Mouse (Mus musculus): ENCODE results near the gene Cacna2d2. TPM values are rescaled to one million over a fixed set of nuclear protein-coding genes. Genes with fewer than 3 reads are reported as not detected.
A peak's percentile ranks its signal among the peaks of the same experiment; 100 is the strongest.

Cacna2d2 gene
- polyA plus RNA-seq, 2 experiments: 0.29 to 9.3 TPM

GRCm38 (mm10) chr9:107551890-107552355 is 152.5 kb downstream of the Cacna2d2 start:
- Histone ChIP-seq H3K4me3 (replicated peaks; ENCODE audit: low read length) (peak overlapping the region; percentile 85), H3K9me3 (ENCODE audit: control insufficient read depth, low read length) (no peaks in the 10 kb centered on the region), H3K9ac (ENCODE audit: low read depth, low read length, severe bottlenecking) (peak overlapping the region; percentile 69), H3K4me2 (replicated peaks; ENCODE audit: low read depth, low read length, severe bottlenecking) (peak overlapping the region; percentile 98), H3K27ac (replicated peaks; ENCODE audit: low read depth, low read length) (peak overlapping the region; percentile 85), H3K27me3 (ENCODE audit: control insufficient read depth, insufficient read depth, low read length) (no peaks in the 10 kb centered on the region), H3K4me1 (ENCODE audit: control insufficient read depth, insufficient read depth, low read length) (peaks cover 52% of the 10 kb centered on the region), H3K36me3 (ENCODE audit: control insufficient read depth, insufficient read depth, low read length) (peaks cover 10% of the 10 kb centered on the region)
- 7% methylated on average over 8 of the region's 8 CpGs for WGBS
- TF ChIP-seq POLR2A (IDR thresholded peaks at IDR 0.05; ENCODE audit: borderline replicate concordance, extremely low read depth, insufficient read depth, insufficient read length): no peak
- DNase-seq (ENCODE audit: low spot score) (peak; percentile 64), ATAC-seq (ENCODE audit: low FRiP score, low read depth) (no peak)

GRCm38 (mm10) chr9:107552690-107553393 is 153.4 kb downstream of the Cacna2d2 start:
- no peaks in the 10 kb centered on the region for H3K27me3 ChIP-seq (ENCODE audit: control insufficient read depth, insufficient read depth, low read length)
- H3K4me3 ChIP-seq (replicated peaks; ENCODE audit: low read length): peak overlapping the region; percentile 85
- 67% methylated on average over 5 of the region's 5 CpGs for WGBS
- no peak for TF ChIP-seq POLR2A (IDR thresholded peaks at IDR 0.05; ENCODE audit: borderline replicate concordance, extremely low read depth, insufficient read depth, insufficient read length)
- ATAC-seq (ENCODE audit: low FRiP score, low read depth): no peak
- H3K4me1 ChIP-seq (ENCODE audit: control insufficient read depth, insufficient read depth, low read length): peaks cover 44% of the 10 kb centered on the region
- no peaks in the 10 kb centered on the region for H3K9me3 ChIP-seq (ENCODE audit: control insufficient read depth, low read length)
- DNase-seq (ENCODE audit: low spot score): no peak
- peak overlapping the region; percentile 60; the same call in 1 of the 2 replicates for H3K9ac ChIP-seq (ENCODE audit: low read depth, low read length, severe bottlenecking)
- peak overlapping the region; percentile 98 for H3K4me2 ChIP-seq (replicated peaks; ENCODE audit: low read depth, low read length, severe bottlenecking)
- H3K36me3 ChIP-seq (ENCODE audit: control insufficient read depth, insufficient read depth, low read length): peaks cover 20% of the 10 kb centered on the region
- H3K27ac ChIP-seq (replicated peaks; ENCODE audit: low read depth, low read length): peak overlapping the region; percentile 85; the same call in 1 of the 2 replicates

- ATAC-seq (ENCODE audit: low FRiP score, low read depth): peak; percentile 18
- TF ChIP-seq POLR2A (IDR thresholded peaks at IDR 0.05; ENCODE audit: borderline replicate concordance, extremely low read depth, insufficient read depth, insufficient read length): no peak
- Histone ChIP-seq H3K27ac (replicated peaks; ENCODE audit: low read depth, low read length) (peak overlapping the region; percentile 79), H3K4me3 (replicated peaks; ENCODE audit: low read length) (peak overlapping the region; percentile 85), H3K4me1 (ENCODE audit: control insufficient read depth, insufficient read depth, low read length) (peaks cover 44% of the 10 kb centered on the region), H3K4me2 (replicated peaks; ENCODE audit: low read depth, low read length, severe bottlenecking) (peak overlapping the region; percentile 98), H3K9ac (ENCODE audit: low read depth, low read length, severe bottlenecking) (peak overlapping the region; percentile 60), H3K36me3 (ENCODE audit: control insufficient read depth, insufficient read depth, low read length) (peaks cover 29% of the 10 kb centered on the region), H3K9me3 (ENCODE audit: control insufficient read depth, low read length) (no peaks in the 10 kb centered on the region), H3K27me3 (ENCODE audit: control insufficient read depth, insufficient read depth, low read length) (no peaks in the 10 kb centered on the region)
- DNase-seq (ENCODE audit: low spot score): no peak
- WGBS: 7% methylated on average over 37 of the region's 37 CpGs
Measured at GRCm38 (mm10) chr9:107553541-107554318, 154.3 kb downstream of the Cacna2d2 start.

- H3K4me3 ChIP-seq (replicated peaks; ENCODE audit: low read length): peak overlapping the region; percentile 85
- no peaks in the 10 kb centered on the region for H3K9me3 ChIP-seq (ENCODE audit: control insufficient read depth, low read length)
- H3K4me2 ChIP-seq (replicated peaks; ENCODE audit: low read depth, low read length, severe bottlenecking): peak overlapping the region; percentile 98
- peak overlapping the region; percentile 91 for H3K27ac ChIP-seq (replicated peaks; ENCODE audit: low read depth, low read length)
- H3K4me1 ChIP-seq (ENCODE audit: control insufficient read depth, insufficient read depth, low read length): peaks cover 44% of the 10 kb centered on the region
- 0% methylated on average over 36 of the region's 53 CpGs for WGBS
- H3K36me3 ChIP-seq (ENCODE audit: control insufficient read depth, insufficient read depth, low read length): peaks cover 35% of the 10 kb centered on the region
- peak; percentile 91 for ATAC-seq (ENCODE audit: low FRiP score, low read depth)
- TF ChIP-seq POLR2A (IDR thresholded peaks at IDR 0.05; ENCODE audit: borderline replicate concordance, extremely low read depth, insufficient read depth, insufficient read length): peak; percentile 64; the same call in 1 of the 2 replicates
- H3K27me3 ChIP-seq (ENCODE audit: control insufficient read depth, insufficient read depth, low read length): no peaks in the 10 kb centered on the region
- peak; percentile 98 for DNase-seq (ENCODE audit: low spot score)
- H3K9ac ChIP-seq (ENCODE audit: low read depth, low read length, severe bottlenecking): peak overlapping the region; percentile 80
Measured at GRCm38 (mm10) chr9:107554319-107554825, 155.0 kb downstream of the Cacna2d2 start.

- peak overlapping the region; percentile 91 for H3K27ac ChIP-seq (replicated peaks; ENCODE audit: low read depth, low read length)
- peak overlapping the region; percentile 98 for H3K4me2 ChIP-seq (replicated peaks; ENCODE audit: low read depth, low read length, severe bottlenecking)
- H3K9ac ChIP-seq (ENCODE audit: low read depth, low read length, severe bottlenecking): peak overlapping the region; percentile 80
- ATAC-seq (ENCODE audit: low FRiP score, low read depth) (no peak), DNase-seq (ENCODE audit: low spot score) (peak; percentile 55)
- peak overlapping the region; percentile 85 for H3K4me3 ChIP-seq (replicated peaks; ENCODE audit: low read length)
- H3K36me3 ChIP-seq (ENCODE audit: control insufficient read depth, insufficient read depth, low read length): peaks cover 42% of the 10 kb centered on the region
- 0% methylated on average over 23 of the region's 23 CpGs for WGBS
- H3K27me3 ChIP-seq (ENCODE audit: control insufficient read depth, insufficient read depth, low read length): no peaks in the 10 kb centered on the region
- H3K4me1 ChIP-seq (ENCODE audit: control insufficient read depth, insufficient read depth, low read length): peaks cover 44% of the 10 kb centered on the region
- no peaks in the 10 kb centered on the region for H3K9me3 ChIP-seq (ENCODE audit: control insufficient read depth, low read length)
- TF ChIP-seq POLR2A (IDR thresholded peaks at IDR 0.05; ENCODE audit: borderline replicate concordance, extremely low read depth, insufficient read depth, insufficient read length): 0 out of 2 replicates have a peak, but pooled peaks have one; percentile 12
Measured at GRCm38 (mm10) chr9:107555031-107555457, 155.6 kb downstream of the Cacna2d2 start.

Measured in limb, embryonic 14.5 days (tissue).